Mouse (Mus musculus) CH12.LX (cell line): Measurements from ENCODE around the gene Ppox.

Source experiments
- CTCF ChIP-seq, 2 experiments: IDR thresholded peaks in 1 of 2; conservative IDR thresholded peaks in 1 of 2; 2 replicates each; pipeline ENCODE4 v1.5.1; 2011 to 2012; ENCODE audit warnings: low read depth in 2 of 2, low read length in 2 of 2, improper control_type of control experiment in 1 of 2, inconsistent platforms in 1 of 2, mild to moderate bottlenecking in 1 of 2, moderate library complexity in 1 of 2
- IRF4 ChIP-seq: IDR thresholded peaks from 2 replicates; pipeline ENCODE4 v1.6.1; 2014; ENCODE audit warnings: low read depth, mild to moderate bottlenecking, inconsistent platforms, low read length, improper control_type of control experiment
- MAFK ChIP-seq: IDR thresholded peaks from 2 replicates; pipeline ENCODE4 v1.6.1; 2011; ENCODE audit warnings: low read length, improper control_type of control experiment; ENCODE audit not compliant: insufficient replicate concordance
- USF1 ChIP-seq: IDR thresholded peaks from 2 replicates; pipeline ENCODE4 v1.6.1; 2014; ENCODE audit warnings: low read depth, mild to moderate bottlenecking, inconsistent platforms, low read length, improper control_type of control experiment

DNA sequence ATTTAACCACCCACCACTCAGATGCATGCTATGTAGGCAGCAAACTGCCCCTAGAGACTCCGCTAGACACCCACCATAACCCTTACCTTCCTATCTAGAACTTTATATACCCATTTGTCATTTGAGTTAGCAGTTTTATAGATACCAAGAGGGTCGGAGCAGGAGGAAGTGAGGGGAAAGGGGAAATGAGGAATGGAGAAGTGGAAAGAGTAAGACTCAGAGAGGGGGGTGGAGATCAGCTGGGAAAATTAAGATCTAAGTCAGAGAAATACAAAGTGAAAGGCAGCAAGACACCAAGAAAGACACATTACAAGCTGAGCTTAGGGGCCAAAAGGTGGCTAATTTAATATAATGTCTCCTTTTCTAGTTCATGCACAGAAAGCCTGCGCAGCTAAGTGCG, 46.4 kb downstream of the Ppox start:
- TF ChIP-seq CTCF (conservative IDR thresholded peaks at IDR 0.05 in 1 of 2, IDR thresholded peaks at IDR 0.05 in 1 of 2; ENCODE audit: low read depth in 2 of 2, low read length in 2 of 2) (no peak), IRF4 (no peak), MAFK (no peak), USF1 (no peak)
